Mouse (Mus musculus): ENCODE data around the gene Cep250.
A peak's percentile ranks its signal among the peaks of the same experiment; 100 is the strongest.
"Not testable (repeated sequence)": the region's sequence is repeated elsewhere in the genome, so short reads cannot be mapped to it uniquely, and the experiment has no call there.

The Cep250 gene

DNA sequence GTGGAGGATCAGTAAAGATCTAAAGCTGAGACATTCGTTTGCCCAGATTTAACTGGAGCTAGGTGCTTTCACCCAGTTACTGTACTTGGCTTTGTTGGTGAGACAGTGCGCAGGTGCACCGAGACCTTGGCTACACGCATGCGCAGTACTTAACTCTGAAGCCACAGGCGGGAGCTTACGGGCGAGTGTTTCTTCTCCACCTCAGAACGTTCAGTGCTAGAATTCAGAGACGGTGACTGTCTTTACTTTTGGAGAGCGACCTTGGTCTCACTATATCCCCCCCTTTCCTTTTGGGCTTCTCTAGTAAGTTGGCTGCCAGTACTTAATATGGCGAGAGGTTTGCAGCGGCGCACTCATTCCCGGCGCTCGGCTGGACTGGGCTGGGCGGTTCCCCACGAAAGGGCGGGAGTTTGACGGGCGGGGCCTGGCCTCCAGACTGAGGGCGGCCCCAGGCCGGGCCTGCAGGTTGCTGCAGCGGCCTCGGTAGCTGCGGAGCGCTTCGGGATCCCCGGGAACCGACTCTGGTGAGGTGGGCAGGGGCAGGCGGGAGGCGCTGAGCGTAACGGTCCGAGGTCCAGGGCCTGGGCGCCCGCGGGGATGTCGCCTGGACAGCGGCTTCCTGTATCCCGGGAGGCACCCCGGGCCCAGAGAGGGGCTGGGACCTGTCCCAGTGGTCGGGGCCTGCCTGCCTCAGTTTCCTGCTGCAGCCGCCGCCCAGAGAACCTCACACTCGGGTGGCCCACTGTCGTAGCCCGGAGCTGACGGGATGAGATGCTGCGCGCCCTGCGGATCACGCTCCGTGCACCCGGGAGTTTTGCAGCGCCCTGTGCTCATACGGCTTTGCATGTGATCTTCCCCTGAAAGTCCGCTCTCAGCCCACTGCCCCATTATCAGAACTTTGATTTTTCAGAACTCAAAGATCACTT, at the start of gene Cep250:
Gene Cep250 (plus strand): TSS at position 325 of the 926 bp plus-strand sequence.
- peak; percentile 92 for DNase-seq (ENCODE audit: low read depth, low spot score)

DNA sequence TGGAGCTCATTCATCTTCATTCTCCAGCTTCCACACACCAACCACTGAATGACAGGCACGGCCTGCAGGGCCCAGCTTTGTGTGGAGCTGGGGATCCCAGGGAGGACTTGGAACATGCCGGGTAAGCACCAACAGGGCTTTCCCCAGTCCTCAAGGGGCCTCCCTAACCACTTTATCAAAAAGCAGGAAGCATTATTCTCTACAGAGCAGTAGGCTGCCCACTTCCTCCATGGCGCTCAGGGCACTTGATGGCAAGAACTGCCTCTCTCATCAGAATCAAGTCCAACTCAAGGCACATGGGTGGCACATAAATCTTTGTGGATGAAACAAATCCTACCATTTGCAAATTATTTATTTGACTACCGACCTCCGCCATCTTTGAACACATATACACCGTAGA, 41.6 kb upstream of the Cep250 start:
- DNase-seq (ENCODE audit: low read depth, low spot score), result no peak

DNA sequence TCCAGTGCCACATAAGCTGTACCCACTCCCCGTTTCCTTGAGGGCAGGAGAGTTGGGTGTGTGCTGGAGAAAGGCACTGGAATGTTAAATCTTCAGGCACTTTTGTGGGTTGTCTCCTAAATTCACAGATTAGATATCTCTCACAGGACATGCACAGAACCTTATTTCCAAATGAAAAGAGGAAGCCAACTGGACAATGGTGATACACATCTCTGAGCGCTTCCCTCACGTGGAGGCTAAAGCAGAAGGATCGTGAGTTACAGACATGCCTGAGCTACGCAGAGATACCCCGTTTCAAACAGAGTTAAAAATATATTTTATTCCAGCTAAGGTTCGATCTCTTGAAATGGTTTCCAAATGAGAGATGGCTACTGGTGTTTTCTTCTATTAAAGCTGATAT, 33.1 kb upstream of the Cep250 start:
- DNase-seq (ENCODE audit: low read depth, low spot score), result no peak

DNA sequence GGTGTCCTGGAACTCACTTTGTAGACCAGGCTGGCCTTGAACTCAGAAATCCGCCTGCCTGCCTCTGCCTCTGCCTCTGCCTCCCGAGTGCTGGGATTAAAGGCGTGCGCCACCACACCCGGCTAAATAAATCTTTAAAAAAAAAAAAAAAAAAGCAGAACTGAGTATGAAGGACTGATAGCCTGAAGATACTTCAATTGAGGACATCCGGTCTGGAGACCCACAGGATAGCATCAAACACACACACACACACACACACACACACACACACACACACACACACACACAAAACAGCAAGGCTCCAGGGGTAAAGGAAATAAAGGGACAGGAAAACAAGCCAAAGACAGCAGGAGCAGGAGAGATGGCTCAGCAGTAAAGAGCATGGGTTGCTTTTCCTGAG, 31.0 kb upstream of the Cep250 start:
- not testable (repeated sequence) for DNase-seq (ENCODE audit: low read depth, low spot score)

DNA sequence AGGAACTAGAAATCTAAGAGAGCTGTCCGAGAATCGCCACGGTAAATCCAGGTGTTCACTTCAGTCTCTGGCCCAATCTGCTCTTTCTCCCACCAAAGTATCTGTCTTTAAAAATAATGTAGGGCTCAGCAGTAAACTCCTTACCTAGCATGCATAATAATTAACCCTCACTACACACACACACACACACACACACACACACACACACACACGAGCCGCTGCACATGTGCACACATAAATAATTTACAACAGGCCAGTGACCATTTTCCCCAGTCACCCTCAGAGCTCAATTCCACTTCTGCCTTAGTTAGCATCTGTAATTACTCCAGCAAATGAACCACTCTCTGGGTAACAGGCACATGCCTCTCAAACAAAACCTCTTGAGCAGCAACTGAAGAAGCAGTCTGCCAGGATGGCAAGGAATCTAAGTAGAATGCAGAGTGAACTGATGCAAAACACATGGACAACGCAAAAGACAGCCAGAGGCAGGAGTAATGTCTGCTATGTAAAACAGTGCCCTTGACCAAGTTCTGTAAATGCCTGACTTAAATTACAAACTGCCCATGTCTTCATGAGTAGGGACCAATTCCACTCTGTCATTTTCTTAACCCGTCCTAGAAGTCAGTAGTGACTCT, 27.4 kb upstream of the Cep250 start:
- DNase-seq (ENCODE audit: low read depth, low spot score), result no peak

DNA sequence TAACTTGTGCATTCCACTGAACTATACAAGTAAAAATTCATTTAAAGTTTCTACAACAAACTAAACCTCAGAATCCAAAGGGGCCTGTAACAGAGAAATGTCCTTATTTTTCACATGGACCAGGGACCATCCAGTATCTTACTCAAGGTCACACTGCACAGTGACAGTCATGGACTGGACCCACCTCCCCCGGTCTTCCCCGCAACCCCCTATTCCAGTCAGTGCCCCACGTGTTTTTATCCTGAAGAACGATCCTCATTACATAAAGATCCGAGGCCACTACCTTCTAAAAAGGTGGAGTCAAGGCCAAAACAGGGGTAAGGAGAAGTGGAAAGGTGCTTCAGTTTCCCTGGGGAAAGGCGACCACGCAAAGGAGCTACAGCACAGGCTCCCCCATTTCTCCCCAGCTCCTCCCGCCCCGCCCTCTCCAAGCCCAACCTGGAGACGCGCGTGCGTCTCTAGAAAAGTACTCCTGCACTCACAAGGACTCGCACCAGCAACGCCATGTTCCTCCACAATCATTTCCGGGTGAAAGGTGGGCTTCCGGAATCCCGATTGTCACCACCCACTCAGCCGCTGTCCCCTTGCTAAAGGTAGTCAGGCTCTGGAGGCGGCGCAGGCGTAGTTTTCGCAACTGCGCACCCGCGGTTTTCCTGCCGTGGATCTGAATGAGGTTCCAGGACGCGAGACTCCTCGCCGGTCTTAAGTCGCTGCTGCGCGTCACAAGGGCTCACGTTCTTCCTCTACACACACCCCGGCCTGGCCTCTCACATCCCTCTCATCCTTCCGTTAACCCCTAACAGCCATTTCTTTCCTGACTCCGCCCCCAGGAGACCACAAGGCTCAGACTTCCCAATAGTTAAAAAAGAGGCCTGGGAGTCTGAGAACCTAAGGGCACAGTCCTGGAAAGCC, 26.5 kb upstream of the Cep250 start, which contains the start of gene Uqcc1:
Gene Uqcc1 (minus strand): TSS at position 780 of the 912 bp plus-strand sequence.
- peak; percentile 92 for DNase-seq (ENCODE audit: low read depth, low spot score)

DNA sequence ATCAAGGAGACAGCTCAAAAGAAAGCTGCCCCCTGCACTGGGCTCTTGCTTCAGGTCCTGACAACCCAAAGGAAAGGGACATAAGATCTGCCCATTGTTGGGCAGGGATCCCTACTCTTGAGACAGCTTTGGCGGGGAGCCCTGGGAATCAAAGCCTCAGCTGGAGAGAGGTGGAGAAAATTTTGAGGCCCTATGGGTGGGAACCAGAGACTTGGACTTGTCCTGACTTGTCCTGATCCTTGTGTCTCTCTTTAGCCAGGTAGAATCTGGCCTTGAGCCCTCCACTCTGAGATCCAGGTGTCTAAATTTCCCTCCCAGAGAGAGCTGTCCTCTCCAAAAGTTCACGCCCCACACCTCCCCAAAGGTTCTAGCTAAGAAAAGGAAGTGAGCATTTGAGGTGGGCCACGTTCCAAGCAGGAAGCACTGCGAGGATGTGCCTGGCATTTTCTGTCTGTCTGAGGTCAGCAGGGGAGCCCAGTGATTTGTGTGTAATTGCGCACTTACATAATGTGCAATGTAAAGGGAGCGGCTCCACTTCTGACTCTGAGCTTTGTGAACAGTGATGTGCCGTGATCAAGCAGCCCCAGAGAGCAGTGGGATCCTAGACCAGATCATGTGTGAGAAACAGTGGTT, 16.2 kb upstream of the Cep250 start:
- no peak for DNase-seq (ENCODE audit: low read depth, low spot score)

DNA sequence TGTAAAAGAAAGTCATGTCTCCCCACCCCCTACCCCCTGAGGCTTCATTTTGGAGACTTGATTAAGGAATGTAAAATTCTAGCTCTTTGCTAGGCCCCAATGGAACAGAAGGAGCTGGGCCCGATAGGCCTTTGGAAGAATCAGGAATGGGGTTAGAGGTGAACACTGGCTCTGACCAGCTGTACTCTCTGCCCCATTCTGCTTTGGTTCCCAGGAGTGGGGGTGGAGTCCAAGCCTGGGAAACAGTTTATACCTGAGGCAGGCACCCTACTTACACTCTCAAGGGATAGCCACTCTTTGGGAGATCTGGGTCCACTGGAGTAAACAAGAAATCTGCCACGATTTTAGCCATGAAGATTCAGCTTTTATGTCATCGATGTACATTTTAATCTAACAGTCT, 15.6 kb upstream of the Cep250 start, which contains the start of gene Gm15557:
Gene Gm15557 (plus strand): TSS at position 48 of the 400 bp plus-strand sequence.
- no peak for DNase-seq (ENCODE audit: low read depth, low spot score)

DNA sequence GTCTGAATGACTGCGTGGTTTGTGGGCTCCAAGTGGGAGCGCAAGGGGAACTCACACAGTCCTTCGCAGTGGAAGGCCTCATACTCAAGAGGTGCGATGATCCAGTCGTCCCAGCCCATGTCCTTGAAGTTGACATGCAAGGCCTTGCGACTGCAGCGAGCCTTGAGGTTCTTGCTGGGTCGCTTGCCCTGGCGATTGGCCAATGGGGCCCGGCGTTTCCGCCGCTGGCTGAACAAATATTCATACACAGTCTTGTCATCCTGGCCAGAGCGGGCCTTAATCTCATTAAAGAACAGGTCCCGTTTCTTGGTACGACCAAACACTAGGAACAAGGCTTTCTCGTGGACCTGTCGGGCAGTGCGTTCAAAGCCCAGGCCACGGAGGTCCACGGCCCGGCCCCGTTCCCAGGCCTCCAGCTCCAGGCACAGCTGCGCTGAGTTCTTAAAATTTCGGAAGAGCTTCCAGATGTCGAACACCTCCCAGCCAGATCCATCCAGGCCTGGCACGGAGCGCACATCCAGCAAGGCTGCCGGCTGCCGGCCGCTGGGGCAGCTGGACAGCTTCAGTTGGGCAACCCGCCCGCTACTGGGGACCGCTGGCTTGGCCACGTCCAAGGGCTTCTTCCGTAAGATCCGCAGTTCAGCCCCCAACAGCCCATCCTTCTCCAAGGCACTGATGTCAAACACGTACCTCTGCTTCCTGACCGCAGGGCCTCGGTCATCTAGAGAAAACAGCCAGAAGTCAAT, 14.4 kb upstream of the Cep250 start:
- DNase-seq (ENCODE audit: low read depth, low spot score), result no peak

DNA sequence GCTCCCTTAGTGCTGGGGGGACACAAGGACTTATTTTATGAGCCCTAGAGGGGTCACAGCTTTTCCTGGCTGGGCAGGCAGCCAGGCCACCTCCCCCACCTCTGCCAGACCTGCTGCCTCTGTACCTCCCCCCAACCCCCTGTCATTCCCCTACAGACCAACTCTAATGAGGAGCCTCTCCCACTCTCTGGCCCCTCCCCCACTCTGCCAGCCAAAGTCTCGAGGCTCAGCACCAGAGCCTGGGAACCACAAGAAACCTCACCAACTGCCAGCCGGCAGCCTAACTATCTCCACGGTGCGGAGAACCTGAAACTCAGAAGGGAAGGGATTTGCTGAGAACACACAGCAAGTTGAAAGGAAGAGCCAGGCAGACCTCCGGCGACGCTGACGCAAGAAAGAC, 12.8 kb upstream of the Cep250 start:
- DNase-seq (ENCODE audit: low read depth, low spot score), result peak; percentile 71

DNA sequence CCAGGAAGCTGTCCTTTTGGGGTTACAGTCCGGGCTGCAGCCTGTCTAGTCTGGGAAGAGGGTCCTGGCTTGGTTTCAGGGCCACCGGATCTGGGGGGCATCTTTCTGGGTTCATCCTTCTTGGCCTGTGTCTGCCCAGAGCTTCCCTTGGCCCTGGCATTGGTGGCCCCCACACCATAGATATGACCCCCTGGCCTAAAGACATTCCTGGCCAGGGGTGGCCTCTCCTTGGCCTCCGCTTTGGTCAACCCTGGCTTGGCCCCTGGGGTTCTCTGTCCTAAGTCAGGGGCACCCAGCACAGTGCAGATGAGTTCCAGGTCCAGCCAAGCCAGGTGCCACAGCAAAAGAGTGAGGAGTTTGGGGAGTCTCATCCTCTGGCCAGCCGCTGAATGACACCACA, 11.6 kb upstream of the Cep250 start:
- DNase-seq (ENCODE audit: low read depth, low spot score), result no peak

DNA sequence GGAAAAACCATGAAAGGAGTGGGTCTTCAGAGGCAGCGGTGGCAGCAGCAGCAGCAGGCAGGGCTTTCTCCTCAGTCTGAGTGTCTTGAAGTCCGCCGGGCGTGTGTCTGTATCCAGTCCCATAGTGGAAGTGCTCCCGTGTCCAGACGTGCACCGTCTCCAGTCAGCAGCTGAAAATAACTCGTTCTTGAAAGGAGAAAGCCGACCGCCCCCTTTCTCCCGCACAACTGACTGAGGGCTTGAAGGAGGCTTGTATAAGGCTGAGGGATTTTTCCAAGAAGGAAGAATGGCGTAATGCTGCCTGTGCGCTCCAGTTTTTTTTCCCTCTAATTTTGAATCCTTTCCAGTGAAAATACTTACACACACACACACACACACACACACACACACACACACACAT, 11.1 kb upstream of the Cep250 start, which contains the start of gene Gdf5:
Gene Gdf5 (minus strand): TSS at position 244 of the 400 bp plus-strand sequence.
- DNase-seq (ENCODE audit: low read depth, low spot score), result no peak

DNA sequence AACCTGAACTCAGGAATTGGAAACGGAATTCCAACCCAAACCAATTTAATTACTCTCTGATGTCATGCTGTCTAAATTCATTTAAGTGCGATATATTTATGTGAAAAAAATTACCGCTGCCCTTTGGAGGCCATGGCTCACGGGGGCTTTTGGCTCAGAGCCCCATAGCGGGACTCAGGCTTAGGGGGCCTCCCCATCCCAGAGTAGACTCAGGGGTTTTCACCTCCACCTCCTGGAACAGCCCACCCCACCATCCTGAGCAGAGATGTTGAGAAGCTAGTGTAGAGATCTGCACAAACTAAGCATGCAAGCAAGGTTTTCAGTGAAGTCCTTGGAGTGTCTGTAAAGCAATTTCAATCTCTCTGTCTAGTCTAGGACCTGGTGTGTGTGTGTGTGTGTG, 10.7 kb upstream of the Cep250 start:
- no peak for DNase-seq (ENCODE audit: low read depth, low spot score)

DNA sequence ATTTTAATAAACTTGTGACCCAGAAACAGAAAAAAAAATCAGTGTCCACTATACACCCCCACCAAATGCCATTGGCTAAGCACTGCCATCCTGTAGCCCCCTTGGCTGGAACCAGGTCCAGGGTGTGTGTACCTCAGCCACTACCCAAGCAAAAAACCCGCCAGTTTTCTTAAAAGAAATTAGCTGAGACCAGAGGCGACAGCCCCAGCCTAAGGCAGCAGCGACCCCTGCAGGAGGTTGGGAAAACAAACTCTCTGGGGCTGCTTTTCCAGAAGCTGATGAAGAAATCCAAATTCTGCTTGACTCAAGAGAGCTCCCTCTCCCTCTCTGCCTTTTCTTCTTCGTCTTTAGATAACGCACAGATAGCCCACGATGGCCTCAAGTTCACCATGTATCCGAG, 10.2 kb upstream of the Cep250 start:
- DNase-seq (ENCODE audit: low read depth, low spot score), result peak; percentile 76

DNA sequence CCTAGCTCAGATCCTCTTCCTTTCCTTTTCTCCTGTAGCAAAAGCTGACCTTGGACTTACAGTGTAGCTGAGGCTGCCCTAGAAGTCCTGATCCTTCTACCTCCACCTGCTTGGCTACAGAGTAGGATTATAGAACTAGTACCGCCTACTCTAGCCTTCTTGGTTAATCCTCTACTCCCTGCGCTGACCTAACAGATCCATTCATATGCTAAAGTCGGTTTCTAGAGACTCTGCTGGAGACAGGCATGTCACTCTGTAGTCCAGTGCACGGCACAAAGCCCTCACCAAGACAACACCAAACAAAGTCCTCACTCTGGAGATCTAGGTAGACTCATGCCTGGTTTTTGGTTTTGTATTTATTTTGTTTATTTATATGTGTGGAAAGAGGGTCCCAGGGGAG, 9.8 kb upstream of the Cep250 start:
- DNase-seq (ENCODE audit: low read depth, low spot score), result no peak

DNA sequence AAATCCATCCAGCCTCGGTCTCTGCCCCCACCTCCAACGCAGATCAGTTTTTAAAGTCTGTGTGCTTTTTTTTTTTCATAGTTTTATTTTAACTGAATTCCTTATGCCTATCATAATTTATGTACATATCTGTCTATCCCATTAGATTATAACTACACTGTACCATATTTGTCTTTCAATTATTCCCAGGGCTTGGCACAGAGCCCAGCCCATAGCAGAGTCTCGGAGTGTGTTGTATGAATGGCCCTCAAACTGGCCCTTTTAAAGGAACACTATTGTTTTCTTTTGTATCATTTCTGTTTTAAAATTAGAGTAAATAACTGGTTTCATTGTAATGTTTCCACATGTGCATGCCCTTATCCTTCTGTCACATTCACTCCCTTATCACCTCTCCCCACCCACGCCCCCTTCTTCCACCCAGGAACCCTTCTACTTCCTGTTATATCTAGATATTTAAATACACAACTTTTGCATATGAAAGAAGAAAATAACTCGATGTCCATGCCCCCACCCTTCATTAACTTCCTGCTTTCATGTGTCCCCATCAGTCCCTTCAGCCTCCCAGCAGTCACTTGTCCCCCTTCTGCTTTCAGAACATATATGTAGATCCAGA, 8.8 kb upstream of the Cep250 start:
- no peak for DNase-seq (ENCODE audit: low read depth, low spot score)

DNA sequence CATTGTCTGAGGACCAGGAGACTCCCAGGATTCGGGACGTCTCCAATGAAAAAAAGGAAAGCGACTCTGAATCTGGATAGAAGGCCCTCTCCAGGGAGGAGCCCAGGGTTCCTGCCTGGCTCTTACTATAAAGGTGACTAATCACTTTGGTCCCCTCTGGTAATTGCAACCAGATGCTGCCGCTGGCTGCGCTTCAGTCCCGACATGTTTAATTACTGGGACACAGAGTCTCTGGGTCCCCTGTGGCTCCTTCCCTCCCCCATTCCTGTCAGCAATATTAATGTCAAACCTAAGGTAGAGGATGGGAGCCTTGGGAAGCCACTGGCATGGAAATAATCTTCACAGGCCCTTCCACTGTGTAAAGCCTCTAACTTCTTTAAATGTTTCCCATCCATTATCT, 6.9 kb upstream of the Cep250 start:
- DNase-seq (ENCODE audit: low read depth, low spot score), result peak; percentile 76

DNA sequence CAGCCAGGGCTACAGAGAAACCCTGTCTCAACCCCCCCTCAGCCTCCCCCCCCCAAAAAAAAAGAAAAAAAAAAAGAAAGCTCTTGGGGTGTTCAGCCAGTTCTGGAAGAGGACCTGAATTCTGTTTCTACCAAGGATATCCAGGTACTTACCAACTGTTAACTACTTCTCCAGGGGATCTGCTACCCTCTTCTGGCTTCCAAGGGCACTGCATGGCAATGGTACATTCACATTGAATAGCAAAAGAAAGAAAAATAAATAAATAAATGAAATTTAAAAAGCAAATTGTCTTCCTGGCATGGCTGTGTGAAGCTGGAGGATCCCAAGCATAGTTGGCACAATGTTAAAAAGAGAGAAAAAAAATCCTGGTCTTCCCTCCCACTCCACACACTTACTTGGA, 4.3 kb upstream of the Cep250 start:
- peak; percentile 63 for DNase-seq (ENCODE audit: low read depth, low spot score)

DNA sequence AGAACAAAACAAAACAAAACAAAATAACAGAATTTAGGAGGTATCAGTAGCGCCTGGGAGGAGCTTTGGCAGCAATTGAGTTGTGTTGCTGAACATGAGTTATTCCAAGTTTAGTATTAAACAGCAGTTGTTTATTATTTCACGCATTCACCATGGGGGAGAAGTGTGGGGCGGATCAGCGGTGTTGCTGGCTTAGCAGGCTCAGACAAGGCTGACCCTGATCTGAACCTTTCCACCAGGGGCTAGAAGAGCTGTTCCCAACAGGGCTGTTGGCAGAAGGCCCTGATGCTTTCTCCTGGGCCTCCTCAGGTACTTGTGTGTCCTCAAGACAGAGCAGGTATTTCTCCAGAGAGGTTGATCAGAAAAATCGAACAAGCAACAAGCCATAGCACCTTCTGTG, 3.7 kb downstream of the Cep250 start:
- DNase-seq (ENCODE audit: low read depth, low spot score), result no peak

DNA sequence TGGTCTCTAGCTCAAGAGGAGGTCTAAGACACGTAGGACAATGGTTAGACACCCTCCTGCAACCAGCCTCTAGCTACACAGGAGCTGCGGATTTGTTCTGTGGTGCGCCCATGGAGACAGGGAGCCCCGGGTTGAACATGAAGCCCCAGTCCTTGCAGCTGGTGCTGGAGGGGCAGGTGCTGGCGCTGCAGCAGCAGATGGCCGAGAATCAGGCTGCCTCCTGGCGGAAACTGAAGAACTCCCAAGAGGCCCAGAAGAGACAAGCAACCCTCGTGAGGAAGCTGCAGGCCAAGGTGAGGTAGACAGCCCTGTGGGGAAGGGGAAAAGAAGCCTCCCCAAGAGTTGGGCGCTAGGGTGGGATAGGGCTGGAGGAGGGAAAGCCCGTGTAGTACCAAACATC, 5.6 kb downstream of the Cep250 start:
- no peak for DNase-seq (ENCODE audit: low read depth, low spot score)

Measured in forelimb bud, embryonic 11.5 days (tissue).